Mouse (Mus musculus) spleen, postnatal 10 days (tissue): ENCODE measurements around the gene Ajm1.
A peak's percentile ranks its signal among the peaks of the same experiment; 100 is the strongest.
"Not testable (repeated sequence)": the region's sequence is repeated elsewhere in the genome, so short reads cannot be mapped to it uniquely, and the experiment has no call there.

Source experiments
- DNase-seq, 2 experiments: peaks; one replicate each; pipeline ENCODE4 v3.0.0; 2021 to 2022; ENCODE audit warnings: low spot score in 2 of 2

The Ajm1 gene

GRCm38 (mm10) chr2:25568473-25569019 lies 13.0 kb downstream of the Ajm1 start:
- no peak for DNase-seq

- no peak for DNase-seq
These were observed 15.0 kb downstream of the Ajm1 start for GRCm38 (mm10) chr2:25566558-25566957.

GRCm38 (mm10) chr2:25565741-25566140 lies 15.8 kb downstream of the Ajm1 start:
- no peak for DNase-seq

GRCm38 (mm10) chr2:25561946-25562345 lies 19.6 kb downstream of the Ajm1 start:
- DNase-seq: no peak

- no peak for DNase-seq
These were observed 21.0 kb downstream of the Ajm1 start for GRCm38 (mm10) chr2:25560551-25560950.

GRCm38 (mm10) chr2:25558774-25559173 lies 22.8 kb downstream of the Ajm1 start:
- DNase-seq: no peak

GRCm38 (mm10) chr2:25557964-25558360 lies 23.6 kb downstream of the Ajm1 start:
- DNase-seq: no peak

GRCm38 (mm10) chr2:25557221-25557963 lies 24.2 kb downstream of the Ajm1 start, which contains the start of gene Edf1:
Gene Edf1, plus strand, starts transcription at chr2:25557847.
- peak; percentile 84 to 94 for DNase-seq

- no peak for DNase-seq
These were observed 25.3 kb downstream of the Ajm1 start for GRCm38 (mm10) chr2:25556296-25556695.

GRCm38 (mm10) chr2:25555479-25555878 lies 26.1 kb downstream of the Ajm1 start:
- not testable (repeated sequence) for DNase-seq

GRCm38 (mm10) chr2:25553171-25553786 lies 28.3 kb downstream of the Ajm1 start:
- not testable (repeated sequence) for DNase-seq

GRCm38 (mm10) chr2:25551186-25551585 lies 30.4 kb downstream of the Ajm1 start:
- peak in 1 of 2 experiments; percentile 48 for DNase-seq

GRCm38 (mm10) chr2:25549021-25549991 lies 32.3 kb downstream of the Ajm1 start:
- DNase-seq: no peak

GRCm38 (mm10) chr2:25546811-25547491 lies 34.6 kb downstream of the Ajm1 start, which contains the start of gene Traf2:
Gene Traf2, minus strand, starts transcription at chr2:25546940.
- DNase-seq: peak; percentile 96 to 98

GRCm38 (mm10) chr2:25545996-25546810 lies 35.4 kb downstream of the Ajm1 start:
- DNase-seq: peak in 1 of 2 experiments; percentile 30

- no peak for DNase-seq
These were observed 39.8 kb downstream of the Ajm1 start for GRCm38 (mm10) chr2:25541644-25542367.

GRCm38 (mm10) chr2:25540541-25540948 lies 41.0 kb downstream of the Ajm1 start:
- no peak for DNase-seq

GRCm38 (mm10) chr2:25536531-25536930 lies 45.0 kb downstream of the Ajm1 start:
- DNase-seq: no peak

GRCm38 (mm10) chr2:25534866-25535182 lies 46.7 kb downstream of the Ajm1 start:
- DNase-seq: no peak
